Mouse (Mus musculus): ENCODE measurements around the gene Abcb4.
A peak's percentile ranks its signal among the peaks of the same experiment; 100 is the strongest.

The Abcb4 gene

GRCm38 (mm10) chr5:8911567-8912198, 18.2 kb downstream of the Abcb4 start:
- no peak for DNase-seq (ENCODE audit: low spot score)

- DNase-seq (ENCODE audit: low spot score): no peak
Measured at GRCm38 (mm10) chr5:8916400-8916799, 22.9 kb downstream of the Abcb4 start.

- no peak for DNase-seq (ENCODE audit: low spot score)
Measured at GRCm38 (mm10) chr5:8917069-8917468, 23.6 kb downstream of the Abcb4 start.

- no peak for DNase-seq (ENCODE audit: low spot score)
Measured at GRCm38 (mm10) chr5:8928440-8928839, 34.9 kb downstream of the Abcb4 start.

GRCm38 (mm10) chr5:8937965-8938364, 44.4 kb downstream of the Abcb4 start:
- DNase-seq (ENCODE audit: low spot score): peak; percentile 13

- DNase-seq (ENCODE audit: low spot score): peak; percentile 15
Measured at GRCm38 (mm10) chr5:8941266-8941665, 47.7 kb downstream of the Abcb4 start.

GRCm38 (mm10) chr5:8943836-8944235, 50.3 kb downstream of the Abcb4 start:
- no peak for DNase-seq (ENCODE audit: low spot score)

GRCm38 (mm10) chr5:8947423-8948110, 54.0 kb downstream of the Abcb4 start:
- DNase-seq (ENCODE audit: low spot score): no peak

GRCm38 (mm10) chr5:8953660-8954059, 60.1 kb downstream of the Abcb4 start:
- DNase-seq (ENCODE audit: low spot score): no peak

GRCm38 (mm10) chr5:8955544-8955943, 62.0 kb downstream of the Abcb4 start:
- peak; percentile 42 for DNase-seq (ENCODE audit: low spot score)

GRCm38 (mm10) chr5:8960534-8960933, 67.0 kb downstream of the Abcb4 start:
- DNase-seq (ENCODE audit: low spot score): no peak

- no peak for DNase-seq (ENCODE audit: low spot score)
Measured at GRCm38 (mm10) chr5:8964487-8964886, 71.0 kb downstream of the Abcb4 start.

GRCm38 (mm10) chr5:8970694-8971093, 77.2 kb downstream of the Abcb4 start:
- no peak for DNase-seq (ENCODE audit: low spot score)

- DNase-seq (ENCODE audit: low spot score): no peak
Measured at GRCm38 (mm10) chr5:8972355-8972754, 78.8 kb downstream of the Abcb4 start.

- no peak for DNase-seq (ENCODE audit: low spot score)
Measured at GRCm38 (mm10) chr5:8974721-8975120, 81.2 kb downstream of the Abcb4 start.

- no peak for DNase-seq (ENCODE audit: low spot score)
Measured at GRCm38 (mm10) chr5:8985470-8985869, 92.0 kb downstream of the Abcb4 start.

GRCm38 (mm10) chr5:8987925-8988324, 94.4 kb downstream of the Abcb4 start:
- DNase-seq (ENCODE audit: low spot score): no peak

GRCm38 (mm10) chr5:8990526-8990925, 97.0 kb downstream of the Abcb4 start:
- no peak for DNase-seq (ENCODE audit: low spot score)

- DNase-seq (ENCODE audit: low spot score): no peak
Measured at GRCm38 (mm10) chr5:8991626-8992025, 98.1 kb downstream of the Abcb4 start.

- peak; percentile 27 for DNase-seq (ENCODE audit: low spot score)
Measured at GRCm38 (mm10) chr5:8995966-8996685, 102.6 kb downstream of the Abcb4 start.

- peak; percentile 96 for DNase-seq (ENCODE audit: low spot score)
Measured at GRCm38 (mm10) chr5:8996686-8997512, 103.4 kb downstream of the Abcb4 start, which contains the start of gene Crot. Gene Crot, minus strand, starts transcription at chr5:8997324.

GRCm38 (mm10) chr5:8997513-8997895, 104.0 kb downstream of the Abcb4 start:
- peak; percentile 64 for DNase-seq (ENCODE audit: low spot score)

Measured in MN1 (cell line).